Mouse (Mus musculus) induced T-regulatory cell, adult 2 months (primary cell): ENCODE results near the gene 8030474K03Rik.
"Not testable (repeated sequence)": the region's sequence is repeated elsewhere in the genome, so short reads cannot be mapped to it uniquely, and the experiment has no call there.

Source experiments
- DNase-seq: peaks from one replicate; pipeline ENCODE4 v3.0.0-alpha.2; 2012; ENCODE audit warnings: low read depth

The 8030474K03Rik gene

DNA sequence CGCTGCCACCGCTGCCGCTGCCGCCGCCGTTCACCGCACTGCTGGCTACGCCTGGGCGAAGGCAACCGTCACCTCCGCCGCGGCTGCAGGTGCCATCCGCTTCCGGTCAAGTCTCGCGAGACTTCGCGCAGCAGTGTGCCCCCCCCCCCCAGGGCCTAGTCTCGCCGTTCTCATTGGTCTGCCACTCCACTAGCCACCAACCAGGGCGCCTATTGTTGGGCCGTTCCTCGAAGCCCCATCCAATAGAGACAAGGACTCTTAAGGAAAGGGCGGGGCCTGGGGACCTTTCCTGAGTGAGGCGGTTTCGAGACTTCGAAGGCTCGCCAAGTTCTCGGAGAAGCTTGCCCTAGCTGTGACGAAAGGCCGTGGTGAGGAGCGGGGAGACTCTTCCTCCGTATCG is at the start of gene 8030474K03Rik, which contains the start of gene Gm4779:
TSS of gene 8030474K03Rik (plus strand) at position 315 of the 400 bp plus-strand sequence.
TSS of gene Gm4779 (minus strand) at position 82 of the 400 bp plus-strand sequence.
- no peak for DNase-seq

DNA sequence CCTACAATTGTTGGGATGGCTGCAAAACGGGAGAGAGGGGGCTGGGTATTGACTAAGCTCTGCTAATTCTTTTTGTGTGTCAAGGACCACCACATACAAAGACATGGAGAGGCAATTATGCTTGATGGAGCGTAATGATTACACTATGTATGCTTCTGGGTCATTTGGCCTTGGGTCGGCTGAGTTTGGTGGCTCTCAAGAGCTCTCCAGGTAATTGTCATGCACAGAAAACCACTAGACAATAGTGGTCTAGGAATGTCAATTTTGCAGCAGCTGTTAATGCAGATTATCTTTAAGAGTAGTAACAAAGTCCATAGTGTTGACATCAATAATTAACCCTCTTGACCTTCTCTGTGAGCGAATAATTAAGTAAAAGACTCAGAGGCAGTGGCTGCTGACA is 44.3 kb upstream of the 8030474K03Rik start:
- DNase-seq = no peak

DNA sequence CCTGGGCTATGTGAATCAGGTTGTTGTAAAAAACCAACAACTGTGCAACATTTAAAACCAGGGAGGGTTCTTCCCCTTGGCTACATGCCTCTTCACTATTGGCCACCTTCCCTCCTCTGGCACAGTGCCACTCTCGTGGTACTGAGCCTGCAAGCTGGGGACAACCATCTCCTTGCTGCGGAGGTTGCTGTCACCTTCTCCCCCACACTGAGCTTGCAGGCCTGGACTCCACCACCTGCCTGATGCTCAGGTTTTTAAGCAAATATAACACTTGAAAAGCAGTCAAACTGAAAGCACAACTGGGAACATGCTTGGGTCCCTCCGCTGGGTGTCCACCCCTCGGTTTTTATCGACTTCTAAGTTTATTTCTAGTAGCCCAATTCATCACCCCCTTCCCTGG is 40.0 kb upstream of the 8030474K03Rik start:
- no peak for DNase-seq

DNA sequence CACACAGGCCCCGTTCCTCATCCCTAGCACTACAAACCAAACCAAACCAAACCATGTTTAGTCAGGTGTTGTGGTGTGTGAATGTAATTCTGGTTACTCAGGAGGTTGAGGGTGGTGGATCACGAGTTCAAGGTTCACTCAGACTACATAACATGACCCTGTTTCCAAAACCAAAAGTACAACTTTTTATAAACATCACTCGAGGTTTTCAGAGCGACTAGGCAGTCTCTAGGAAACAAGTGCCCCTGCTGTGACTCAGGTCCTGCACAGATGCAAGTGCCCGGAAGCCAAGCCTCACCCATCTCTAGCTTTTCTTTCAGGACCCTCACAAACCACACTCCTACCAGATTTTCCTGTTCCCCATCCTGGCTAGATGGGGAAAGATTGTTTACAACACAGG is 29.8 kb upstream of the 8030474K03Rik start:
- DNase-seq = peak; percentile 77

DNA sequence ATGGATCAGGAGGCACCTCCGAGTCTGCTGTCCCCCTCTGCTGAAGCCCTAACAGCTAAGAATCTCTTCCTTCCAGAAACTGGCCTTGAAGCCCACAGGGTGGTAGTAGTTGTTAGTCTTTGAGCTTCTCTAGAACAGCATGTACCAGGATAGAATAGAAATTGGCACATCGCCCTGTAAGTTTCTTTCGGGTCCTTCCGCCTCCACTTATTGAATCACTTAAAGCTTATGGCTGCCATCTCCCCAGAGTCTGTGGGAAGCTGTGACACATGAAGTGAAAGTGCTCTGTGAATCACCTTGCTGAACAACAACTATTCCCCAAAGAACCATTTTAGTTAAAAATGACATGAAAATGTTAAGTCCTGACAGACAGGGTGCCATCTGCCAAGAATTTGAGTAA is 29.3 kb upstream of the 8030474K03Rik start:
- DNase-seq = peak; percentile 69

DNA sequence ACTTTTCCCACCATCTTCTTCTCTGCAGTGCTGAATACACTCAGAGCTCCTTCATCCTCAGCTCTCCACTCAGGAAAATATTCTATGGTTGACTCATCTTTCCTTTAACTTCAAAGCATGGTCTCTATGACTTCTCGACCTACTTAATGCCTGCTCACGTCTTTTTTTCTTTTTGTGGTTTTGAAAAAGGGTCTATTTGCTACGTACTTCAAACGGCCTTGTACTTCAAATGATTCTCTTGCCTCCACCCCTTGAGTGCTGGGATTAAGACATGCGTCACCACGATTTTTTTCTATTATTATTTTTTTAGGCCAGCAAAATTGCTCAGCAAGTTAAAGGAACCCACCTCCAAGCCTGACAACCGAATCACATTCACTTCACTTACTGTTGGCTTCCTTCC is 27.2 kb upstream of the 8030474K03Rik start:
- DNase-seq = peak; percentile 69

DNA sequence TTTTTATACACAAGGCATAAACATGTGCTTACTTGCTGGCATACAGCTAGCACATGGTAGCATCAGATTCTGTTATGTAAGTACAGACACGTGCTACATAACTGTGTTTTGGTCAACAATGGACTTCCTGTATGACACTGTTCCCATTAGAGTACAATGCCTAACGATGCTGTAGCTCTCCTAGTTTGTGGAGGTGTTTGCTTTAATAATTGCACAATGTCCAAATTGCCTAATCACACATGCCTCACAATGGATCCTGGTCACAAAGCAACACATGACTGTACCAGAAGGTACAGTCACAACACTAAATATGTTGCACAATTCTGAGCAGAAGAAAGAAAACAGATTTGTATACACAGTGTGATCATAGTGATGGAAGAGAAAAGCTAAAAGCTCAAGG is 25.0 kb upstream of the 8030474K03Rik start:
- peak; percentile 30 for DNase-seq

DNA sequence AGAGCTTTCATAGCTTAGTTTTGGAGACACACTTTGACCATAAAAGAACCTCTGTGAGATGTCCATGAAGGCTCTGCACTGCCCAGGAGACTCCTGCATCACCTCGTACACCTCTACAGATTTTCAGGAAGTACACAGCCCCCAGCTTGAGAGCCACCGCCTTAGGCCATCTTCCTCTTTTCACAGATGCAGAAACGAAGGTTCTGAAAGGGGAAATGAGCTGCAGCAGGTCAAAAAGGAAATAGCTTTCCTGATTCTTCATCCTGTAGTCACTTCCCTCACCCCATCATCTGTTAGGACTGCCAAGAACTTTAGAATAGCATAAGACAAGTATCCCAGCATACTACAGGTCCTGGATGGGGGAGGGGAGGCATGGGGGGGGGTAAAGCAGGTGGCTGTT is 24.1 kb upstream of the 8030474K03Rik start:
- DNase-seq = peak; percentile 36

DNA sequence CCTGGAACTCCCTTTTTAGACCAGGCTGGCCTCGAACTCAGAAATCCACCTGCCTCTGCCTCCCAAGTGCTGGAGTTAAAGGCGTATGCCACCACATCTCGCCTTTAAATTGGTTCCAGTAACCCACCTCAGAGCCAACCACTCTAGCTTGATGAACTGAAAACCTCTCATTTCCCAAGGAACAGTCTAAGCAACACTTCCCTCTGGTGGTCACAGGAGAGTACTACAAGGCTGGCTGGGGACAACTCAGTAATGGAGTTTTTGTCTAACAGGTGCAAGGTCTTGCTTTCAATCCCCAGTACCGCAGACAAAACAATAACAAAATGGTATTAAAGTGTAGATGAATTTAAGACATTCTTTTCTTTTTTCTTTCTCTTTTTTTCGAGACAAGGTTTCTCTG is 22.4 kb upstream of the 8030474K03Rik start:
- DNase-seq = peak; percentile 87

DNA sequence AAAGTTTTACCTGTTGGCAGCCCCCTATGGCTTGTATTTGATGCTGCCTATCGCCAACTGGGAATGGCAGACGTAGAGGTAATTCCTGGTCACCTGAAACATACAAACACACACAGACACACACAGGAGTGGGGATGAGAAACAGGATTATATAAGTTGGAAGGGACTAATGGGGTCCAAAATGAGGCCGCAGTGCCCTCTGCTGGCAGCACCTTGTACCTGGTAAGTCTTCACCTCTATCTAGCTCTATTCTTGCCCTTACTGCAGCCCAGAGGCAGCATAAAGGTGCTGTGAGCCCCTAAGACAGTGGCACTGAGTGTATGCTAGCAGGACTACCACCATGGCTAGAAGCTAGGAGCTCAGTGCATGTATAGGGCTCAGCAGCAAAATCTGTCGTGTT is 2.9 kb upstream of the 8030474K03Rik start:
- DNase-seq = peak; percentile 73

DNA sequence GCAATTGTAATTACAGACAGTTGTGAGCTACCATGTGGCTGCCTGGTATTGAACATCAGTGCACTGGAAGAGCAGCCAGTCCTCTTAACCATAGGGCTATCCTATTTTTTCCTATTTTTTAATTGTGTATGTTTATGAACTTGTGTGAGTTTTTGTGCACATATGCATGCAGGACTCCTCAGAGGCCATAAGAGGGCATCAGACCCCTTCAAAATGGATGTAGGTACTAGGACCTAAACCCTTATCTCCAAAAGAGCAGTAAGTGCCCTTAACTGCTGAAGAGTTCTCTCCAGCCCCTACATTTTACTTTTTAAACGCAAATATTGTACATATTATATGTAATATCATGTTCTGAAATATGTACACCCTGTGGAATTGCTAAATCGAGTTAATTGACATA is 11.1 kb downstream of the 8030474K03Rik start:
- DNase-seq = peak; percentile 38

DNA sequence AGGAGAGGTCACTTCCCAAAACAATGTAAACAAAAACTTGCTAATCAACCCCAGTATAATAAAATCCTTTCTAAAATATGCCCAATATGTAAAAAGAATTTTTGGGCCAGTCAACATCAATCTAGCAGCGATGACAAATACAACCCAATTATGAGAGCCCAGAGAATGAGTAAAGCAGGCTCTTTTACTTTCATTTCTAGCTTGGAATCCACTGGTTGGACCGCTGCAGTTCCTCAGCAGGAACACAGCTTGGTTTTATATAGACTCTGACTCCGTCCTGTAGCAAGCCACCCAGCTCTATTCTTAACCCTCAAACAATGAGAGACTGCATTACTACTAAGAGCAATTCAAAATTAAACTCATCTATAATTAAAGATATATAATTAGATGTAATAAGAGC is 17.3 kb downstream of the 8030474K03Rik start:
- DNase-seq = peak; percentile 19

DNA sequence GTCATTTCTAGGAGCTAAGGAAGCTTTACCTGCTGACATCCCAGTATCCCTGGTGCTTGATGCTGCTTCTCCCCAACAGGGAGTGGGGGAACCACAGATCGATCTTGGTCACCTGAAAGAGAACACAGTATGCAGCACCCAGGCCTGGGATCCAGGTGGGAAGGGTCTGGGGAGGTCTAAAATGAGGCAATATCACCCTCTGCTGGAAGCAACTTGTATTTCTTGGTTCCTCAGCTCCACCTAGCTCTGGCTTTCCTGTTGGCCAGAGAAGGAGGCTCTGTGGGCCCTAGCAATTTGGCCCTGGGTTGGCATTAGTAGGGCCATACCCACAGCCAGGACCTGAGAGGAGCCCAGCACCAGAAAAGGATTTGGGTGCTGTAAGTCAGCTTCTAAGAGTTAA is 24.7 kb downstream of the 8030474K03Rik start:
- DNase-seq = peak; percentile 29

DNA sequence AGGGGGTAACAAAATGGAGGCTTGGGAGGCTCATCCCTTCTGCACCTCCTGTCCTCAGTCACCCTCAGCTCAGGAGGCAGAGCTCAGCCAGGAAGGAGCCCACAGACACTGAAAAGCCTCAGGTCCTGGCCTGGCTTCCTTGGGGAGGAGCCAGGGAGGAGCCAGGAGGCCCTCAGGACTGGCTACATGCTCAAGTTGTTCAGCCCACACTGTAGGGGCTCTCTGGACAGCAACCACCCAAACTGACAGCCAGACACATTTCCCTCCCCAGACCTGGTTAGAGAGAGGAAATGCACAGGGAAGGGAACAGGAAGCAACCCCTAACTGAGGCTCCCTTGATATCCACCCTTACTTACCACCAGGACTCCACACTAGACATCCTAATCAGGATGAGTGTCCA is 25.5 kb downstream of the 8030474K03Rik start:
- not testable (repeated sequence) for DNase-seq

DNA sequence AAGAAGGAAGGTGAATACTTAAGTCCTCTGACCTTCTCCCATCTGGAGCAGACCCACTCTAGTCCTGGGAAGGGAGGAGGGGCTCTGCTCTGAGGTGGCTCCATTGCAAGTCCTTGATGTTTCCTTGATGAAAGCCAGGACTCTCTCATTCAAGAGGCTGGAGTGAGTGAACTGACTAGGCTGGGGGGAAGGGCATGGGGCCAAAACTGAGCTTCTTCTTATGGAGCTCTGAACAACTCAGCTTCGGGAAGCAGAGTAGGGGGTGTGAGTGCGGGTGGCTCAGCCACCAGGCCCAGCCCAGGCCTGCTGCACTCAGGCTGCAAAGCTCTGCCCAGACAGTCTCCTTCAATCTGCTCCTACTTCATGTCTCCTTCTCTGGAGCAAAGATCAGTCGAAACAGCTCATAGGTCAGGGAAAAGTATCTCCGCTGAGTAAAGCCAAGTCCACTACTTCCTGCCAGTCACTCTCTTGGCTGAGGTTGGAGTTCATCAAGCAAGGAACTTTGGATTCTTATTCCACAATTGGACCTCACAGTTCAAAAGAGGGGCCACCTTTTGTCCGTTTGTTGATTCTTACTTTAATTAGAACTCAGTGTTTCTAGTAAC is 52.8 kb downstream of the 8030474K03Rik start:
- DNase-seq = no peak
